Mouse (Mus musculus) midbrain, postnatal 0 days (tissue): ENCODE measurements at regions not wholly inside any gene's neighbourhood (a gene's known extent, or its start where the extent isn't known, plus 50 kb on each side); places are given as distances from the start of the nearest gene placed in this dataset.
A peak's percentile ranks its signal among the peaks of the same experiment; 100 is the strongest.

Experiments
- ATAC-seq: fragments of 200-750 bp; cut with Nextera tagmentation; 2 replicates; pipeline ENCODE4 v1.8.0; 2017; ENCODE audit warnings: moderate number of reproducible peaks, mild to moderate bottlenecking, moderate TSS enrichment, moderate library complexity; ENCODE audit not compliant: low FRiP score
- DNase-seq: peaks from one replicate; pipeline ENCODE4 v3.0.0-alpha.2; 2015; ENCODE audit warnings: low spot score
- H3K27ac ChIP-seq: fragments of 300-500 bp; sonication (generic); 2 replicates; pipeline ENCODE4 v1.5.1; 2014; ENCODE audit warnings: low read depth, mild to moderate bottlenecking, low read length, mixed read lengths
- H3K27me3 ChIP-seq: fragments of 300-500 bp; sonication (generic); 2 replicates; pipeline ENCODE4 v1.6.1; 2014; ENCODE audit warnings: low read length, control low read depth, mixed read lengths; ENCODE audit not compliant: insufficient read depth
- H3K36me3 ChIP-seq: fragments of 300-500 bp; sonication (generic); 2 replicates; pipeline ENCODE4 v1.6.1; 2014; ENCODE audit warnings: low read length, control low read depth, mixed read lengths; ENCODE audit not compliant: insufficient read depth
- H3K4me1 ChIP-seq: fragments of 300-500 bp; sonication (generic); 2 replicates; pipeline ENCODE4 v1.6.1; 2014; ENCODE audit warnings: mild to moderate bottlenecking, control low read depth, antibody characterized with exemption, low read length, mixed read lengths; ENCODE audit not compliant: insufficient read depth
- H3K4me2 ChIP-seq: fragments of 300-500 bp; sonication (generic); 2 replicates; pipeline ENCODE4 v1.6.1; 2014; ENCODE audit warnings: low read depth, mild to moderate bottlenecking, low read length, mixed read lengths; ENCODE audit not compliant: poor library complexity, severe bottlenecking
- H3K4me3 ChIP-seq: fragments of 300-500 bp; sonication (generic); 2 replicates; pipeline ENCODE4 v1.5.1; 2014; ENCODE audit warnings: low read depth, mild to moderate bottlenecking, low read length, moderate library complexity
- H3K9ac ChIP-seq: fragments of 300-500 bp; sonication (generic); replicated peaks from 2 replicates; pipeline ENCODE4 v1.6.1; 2014; ENCODE audit warnings: mild to moderate bottlenecking, low read length, moderate library complexity, mixed read lengths; ENCODE audit not compliant: poor library complexity, severe bottlenecking
- H3K9me3 ChIP-seq: fragments of 300-500 bp; sonication (generic); 2 replicates; pipeline ENCODE4 v1.6.1; 2016; ENCODE audit warnings: low read length, control low read depth
- CTCF ChIP-seq: IDR thresholded peaks from 2 replicates; pipeline ENCODE4 v1.5.1; 2016; ENCODE audit warnings: antibody characterized with exemption, mild to moderate bottlenecking
- WGBS: fragments of 180-500 bp; shearing (Covaris S2); extraction: QIAGEN DNeasy Blood & Tissue Kit; methylation state at CpG from one replicate; pipeline ENCODE4 v1.1.7; 2014; 5-methylcytosine and 5-hydroxymethylcytosine counted together

GRCm38 (mm10) chr3:137151431-137151830, 189.4 kb upstream of the Emcn start:
- H3K4me3 ChIP-seq: no peak overlapping the region
- H3K9me3 ChIP-seq: no peaks in the 10 kb centered on the region
- H3K27me3 ChIP-seq: no peaks in the 10 kb centered on the region
- TF ChIP-seq CTCF: no peak
- 98% methylated on average over 1 of the region's 1 CpGs for WGBS
- 0 out of 2 replicates have a peak, but pooled peaks cover 3% of the 10 kb centered on the region for H3K4me1 ChIP-seq
- no peak overlapping the region for H3K4me2 ChIP-seq
- ATAC-seq: no peak
- no peak overlapping the region for H3K27ac ChIP-seq
- H3K36me3 ChIP-seq: no peaks in the 10 kb centered on the region
- no peak for DNase-seq
- H3K9ac ChIP-seq: no peak overlapping the region

GRCm38 (mm10) chr3:137153234-137153633, 187.6 kb upstream of the Emcn start:
- no peak overlapping the region for H3K4me3 ChIP-seq
- H3K9me3 ChIP-seq: no peaks in the 10 kb centered on the region
- no peak for TF ChIP-seq CTCF
- H3K27ac ChIP-seq: no peak overlapping the region
- no peak for ATAC-seq
- H3K36me3 ChIP-seq: no peaks in the 10 kb centered on the region
- H3K4me2 ChIP-seq: no peak overlapping the region
- WGBS: 84% methylated on average over 6 of the region's 6 CpGs
- DNase-seq: no peak
- H3K27me3 ChIP-seq: no peaks in the 10 kb centered on the region
- H3K9ac ChIP-seq: no peak overlapping the region
- H3K4me1 ChIP-seq: 0 out of 2 replicates have a peak, but pooled peaks cover 3% of the 10 kb centered on the region

- TF ChIP-seq CTCF: no peak
- Histone ChIP-seq H3K4me3 (no peak overlapping the region), H3K27ac (peak overlapping the region; percentile 43; the same call in 1 of the 2 replicates), H3K36me3 (no peaks in the 10 kb centered on the region), H3K4me2 (no peak overlapping the region), H3K27me3 (no peaks in the 10 kb centered on the region), H3K4me1 (0 out of 2 replicates have a peak, but pooled peaks cover 3% of the 10 kb centered on the region), H3K9ac (no peak overlapping the region), H3K9me3 (no peaks in the 10 kb centered on the region)
- no peak for ATAC-seq
- DNase-seq: no peak
- WGBS: 29% methylated on average over 9 of the region's 9 CpGs
Observed at GRCm38 (mm10) chr3:137154200-137155042, 186.4 kb upstream of the Emcn start.

GRCm38 (mm10) chr3:137155043-137155404, 185.8 kb upstream of the Emcn start:
- no peak overlapping the region for H3K9ac ChIP-seq
- ATAC-seq (no peak), DNase-seq (no peak)
- H3K27me3 ChIP-seq: no peaks in the 10 kb centered on the region
- H3K27ac ChIP-seq: no peak overlapping the region
- 0 out of 2 replicates have a peak, but pooled peaks cover 3% of the 10 kb centered on the region for H3K4me1 ChIP-seq
- no peaks in the 10 kb centered on the region for H3K9me3 ChIP-seq
- no peaks in the 10 kb centered on the region for H3K36me3 ChIP-seq
- H3K4me2 ChIP-seq: no peak overlapping the region
- H3K4me3 ChIP-seq: no peak overlapping the region
- WGBS: 72% methylated on average over 3 of the region's 3 CpGs
- no peak for TF ChIP-seq CTCF

GRCm38 (mm10) chr3:137156250-137156975, 184.5 kb upstream of the Emcn start:
- ATAC-seq (no peak), DNase-seq (no peak)
- no peaks in the 10 kb centered on the region for H3K36me3 ChIP-seq
- 46% methylated on average over 11 of the region's 11 CpGs for WGBS
- no peak overlapping the region for H3K9ac ChIP-seq
- no peak overlapping the region for H3K4me3 ChIP-seq
- H3K4me2 ChIP-seq: no peak overlapping the region
- H3K4me1 ChIP-seq: 0 out of 2 replicates have a peak, but pooled peaks cover 3% of the 10 kb centered on the region
- TF ChIP-seq CTCF: no peak
- no peak overlapping the region for H3K27ac ChIP-seq
- no peaks in the 10 kb centered on the region for H3K9me3 ChIP-seq
- no peaks in the 10 kb centered on the region for H3K27me3 ChIP-seq

- WGBS: 48% methylated on average over 1 of the region's 1 CpGs
- no peaks in the 10 kb centered on the region for H3K36me3 ChIP-seq
- H3K27ac ChIP-seq: no peak overlapping the region
- no peak overlapping the region for H3K4me3 ChIP-seq
- no peaks in the 10 kb centered on the region for H3K27me3 ChIP-seq
- no peak for DNase-seq
- no peaks in the 10 kb centered on the region for H3K9me3 ChIP-seq
- no peak for ATAC-seq
- no peak for TF ChIP-seq CTCF
- no peaks in the 10 kb centered on the region for H3K4me1 ChIP-seq
- no peak overlapping the region for H3K4me2 ChIP-seq
- no peak overlapping the region for H3K9ac ChIP-seq
Observed at GRCm38 (mm10) chr3:137189035-137189434, 151.8 kb upstream of the Emcn start.
